Mouse (Mus musculus): ENCODE results near the gene Banp. TPM values are rescaled to one million over a fixed set of nuclear protein-coding genes. Genes with fewer than 3 reads are reported as not detected.

The Banp gene
- total RNA-seq, 2 experiments from 2014 or later = 32.7 to 61.0 TPM

- Histone ChIP-seq H3K4me3 (no peak overlapping the region), H3K27ac (no peak overlapping the region)
- no peak for DNase-seq (ENCODE audit: low spot score in 2 of 2)
- TF ChIP-seq CTCF (conservative IDR thresholded peaks at IDR 0.05) = no peak
These were observed 32.0 kb downstream of the Banp start for GRCm38 (mm10) chr8:121981520-121981895.

GRCm38 (mm10) chr8:121985673-121986072 lies 36.1 kb downstream of the Banp start:
- no peak for DNase-seq (ENCODE audit: low spot score in 2 of 2)
- Histone ChIP-seq H3K4me3 (no peak overlapping the region), H3K27ac (no peak overlapping the region)
- TF ChIP-seq CTCF (conservative IDR thresholded peaks at IDR 0.05) = no peak

GRCm38 (mm10) chr8:121987892-121988291 lies 38.3 kb downstream of the Banp start:
- no peak for DNase-seq (ENCODE audit: low spot score in 2 of 2)
- TF ChIP-seq CTCF (conservative IDR thresholded peaks at IDR 0.05) = no peak
- H3K4me3 ChIP-seq = no peak overlapping the region

GRCm38 (mm10) chr8:121990506-121991255 lies 41.1 kb downstream of the Banp start:
- DNase-seq (ENCODE audit: low spot score in 2 of 2) = no peak
- no peak for TF ChIP-seq CTCF (conservative IDR thresholded peaks at IDR 0.05)
- peak overlapping the region; percentile 6; the same call in 1 of the 2 replicates for H3K27ac ChIP-seq
- H3K4me3 ChIP-seq = no peak overlapping the region

More at GRCm38 (mm10) chr8:121987892-121988291, 38.3 kb downstream of the Banp start:
- H3K27ac ChIP-seq = no peak overlapping the region

GRCm38 (mm10) chr8:121991611-121992010 lies 42.1 kb downstream of the Banp start:
- no peak for TF ChIP-seq CTCF (conservative IDR thresholded peaks at IDR 0.05)
- Histone ChIP-seq H3K27ac (no peak overlapping the region), H3K4me3 (no peak overlapping the region)
- DNase-seq (ENCODE audit: low spot score in 2 of 2) = no peak

- DNase-seq (ENCODE audit: low spot score in 2 of 2) = no peak
- Histone ChIP-seq H3K4me3 (no peak overlapping the region), H3K27ac (no peak overlapping the region)
- no peak for TF ChIP-seq CTCF (conservative IDR thresholded peaks at IDR 0.05)
These were observed 43.4 kb downstream of the Banp start for GRCm38 (mm10) chr8:121992911-121993310.

GRCm38 (mm10) chr8:121995112-121995511 lies 45.6 kb downstream of the Banp start:
- DNase-seq (ENCODE audit: low spot score in 2 of 2) = no peak
- no peak for TF ChIP-seq CTCF (conservative IDR thresholded peaks at IDR 0.05)
- Histone ChIP-seq H3K4me3 (no peak overlapping the region), H3K27ac (peak overlapping the region; percentile 57)

GRCm38 (mm10) chr8:121995895-121996294 lies 46.3 kb downstream of the Banp start:
- no peak for TF ChIP-seq CTCF (conservative IDR thresholded peaks at IDR 0.05)
- DNase-seq (ENCODE audit: low spot score in 2 of 2) = no peak
- Histone ChIP-seq H3K27ac (no peak overlapping the region), H3K4me3 (no peak overlapping the region)

GRCm38 (mm10) chr8:121998631-121999030 lies 49.1 kb downstream of the Banp start:
- Histone ChIP-seq H3K27ac (no peak overlapping the region), H3K4me3 (no peak overlapping the region)
- no peak for TF ChIP-seq CTCF (conservative IDR thresholded peaks at IDR 0.05)
- DNase-seq (ENCODE audit: low spot score in 2 of 2) = no peak

GRCm38 (mm10) chr8:121999211-121999610 lies 49.7 kb downstream of the Banp start:
- Histone ChIP-seq H3K4me3 (no peak overlapping the region), H3K27ac (no peak overlapping the region)
- DNase-seq (ENCODE audit: low spot score in 2 of 2) = no peak
- no peak; the same call in 1 of the 2 replicates for TF ChIP-seq CTCF (conservative IDR thresholded peaks at IDR 0.05)

- no peak for DNase-seq (ENCODE audit: low spot score in 2 of 2)
- Histone ChIP-seq H3K27ac (no peak overlapping the region), H3K4me3 (no peak overlapping the region)
- no peak for TF ChIP-seq CTCF (conservative IDR thresholded peaks at IDR 0.05)
These were observed 52.0 kb downstream of the Banp start for GRCm38 (mm10) chr8:122001339-122002115.

GRCm38 (mm10) chr8:122003646-122004045 lies 54.1 kb downstream of the Banp start:
- no peak for TF ChIP-seq CTCF (conservative IDR thresholded peaks at IDR 0.05)

GRCm38 (mm10) chr8:122004131-122004530 lies 54.6 kb downstream of the Banp start:
- H3K4me3 ChIP-seq = no peak overlapping the region
- no peak for DNase-seq (ENCODE audit: low spot score in 2 of 2)
- no peak for TF ChIP-seq CTCF (conservative IDR thresholded peaks at IDR 0.05)
- peak overlapping the region; percentile 49 for H3K27ac ChIP-seq

More at GRCm38 (mm10) chr8:122003646-122004045, 54.1 kb downstream of the Banp start:
- H3K27ac ChIP-seq = peak overlapping the region; percentile 49
- no peak for DNase-seq (ENCODE audit: low spot score in 2 of 2)
- no peak overlapping the region for H3K4me3 ChIP-seq
